Mouse (Mus musculus) left cerebral cortex, postnatal 4 days (tissue): ENCODE results near the gene Mul1. TPM values are rescaled to one million over a fixed set of nuclear protein-coding genes. Genes with fewer than 3 reads are reported as not detected.

ENCODE experiments used
- DNase-seq: peaks from one replicate; pipeline ENCODE4 v3.0.0-alpha.2; 2022
- intact Hi-C: fragments of 180-260 bp; cut with DNase I; formaldehyde crosslinking; loops from one replicate; pipeline ENCODE4 v1.15.1; 2025
- total RNA-seq, 2 experiments: library from RNA; stranded (reverse); gene quantifications; 2 replicates each; pipeline ENCODE4 v1.2.3; 2021

Gene Mul1
- total RNA-seq, 2 experiments from 2014 or later: 35.4 to 35.8 TPM

- peak; percentile 45 for DNase-seq
- intact Hi-C loops: no loop called here
These were observed 24.4 kb downstream of the Mul1 start for GRCm38 (mm10) chr4:138458735-138459440.

- no peak for DNase-seq
- intact Hi-C loops: loop anchor here (5.0 kb wide), 1 partner anchor 43 kb away; no protein-coding TSS in a partner anchor
These were observed 25.3 kb downstream of the Mul1 start for GRCm38 (mm10) chr4:138459775-138460174.

- intact Hi-C loops: loop anchor here (5.0 kb wide), 1 partner anchor 41 kb away; no protein-coding TSS in a partner anchor
These were observed 26.4 kb downstream of the Mul1 start for GRCm38 (mm10) chr4:138460910-138461309.

GRCm38 (mm10) chr4:138461471-138461870 lies 27.0 kb downstream of the Mul1 start:
- intact Hi-C loops: loop anchor here (5.0 kb wide), 1 partner anchor 41 kb away; no protein-coding TSS in a partner anchor

More at GRCm38 (mm10) chr4:138460910-138461309, 26.4 kb downstream of the Mul1 start:
- no peak for DNase-seq

GRCm38 (mm10) chr4:138462971-138463831 lies 28.7 kb downstream of the Mul1 start:
- intact Hi-C loops: loop anchor here (5.0 kb wide), 1 partner anchor 39 kb away; no protein-coding TSS in a partner anchor

More at GRCm38 (mm10) chr4:138461471-138461870, 27.0 kb downstream of the Mul1 start:
- no peak for DNase-seq

GRCm38 (mm10) chr4:138463832-138464487 lies 29.5 kb downstream of the Mul1 start:
- intact Hi-C loops: loop anchor here (5.0 kb wide), 1 partner anchor 38 kb away; no protein-coding TSS in a partner anchor
- DNase-seq: peak; percentile 86

More at GRCm38 (mm10) chr4:138462971-138463831, 28.7 kb downstream of the Mul1 start:
- DNase-seq: peak; percentile 79

GRCm38 (mm10) chr4:138464667-138465353 lies 30.3 kb downstream of the Mul1 start:
- DNase-seq: peak; percentile 87
- intact Hi-C loops: loop anchor here (5.0 kb wide), 1 partner anchor 37 kb away; no protein-coding TSS in a partner anchor

- intact Hi-C loops: no loop called here
- no peak for DNase-seq
These were observed 31.0 kb downstream of the Mul1 start for GRCm38 (mm10) chr4:138465446-138465845.

- no peak for DNase-seq
- intact Hi-C loops: no loop called here
These were observed 32.2 kb downstream of the Mul1 start for GRCm38 (mm10) chr4:138466690-138467089.

- intact Hi-C loops: no loop called here
- no peak for DNase-seq
These were observed 33.0 kb downstream of the Mul1 start for GRCm38 (mm10) chr4:138467451-138467850.

GRCm38 (mm10) chr4:138469080-138469479 lies 34.6 kb downstream of the Mul1 start:
- intact Hi-C loops: no loop called here
- DNase-seq: no peak

GRCm38 (mm10) chr4:138471241-138471640 lies 36.8 kb downstream of the Mul1 start:
- DNase-seq: peak; percentile 55
- intact Hi-C loops: no loop called here

- DNase-seq: no peak
- intact Hi-C loops: no loop called here
These were observed 45.1 kb downstream of the Mul1 start for GRCm38 (mm10) chr4:138479595-138479994.

GRCm38 (mm10) chr4:138480962-138481361 lies 46.5 kb downstream of the Mul1 start:
- intact Hi-C loops: no loop called here
- DNase-seq: no peak

- DNase-seq: peak; percentile 42
- intact Hi-C loops: no loop called here
These were observed 48.2 kb downstream of the Mul1 start for GRCm38 (mm10) chr4:138482721-138483120.

- DNase-seq: peak; percentile 80
- intact Hi-C loops: no loop called here
These were observed 53.8 kb downstream of the Mul1 start for GRCm38 (mm10) chr4:138488241-138488640.

GRCm38 (mm10) chr4:138491088-138491487 lies 56.6 kb downstream of the Mul1 start:
- DNase-seq: peak; percentile 63
- intact Hi-C loops: no loop called here
